Mouse (Mus musculus) testis, adult 2 months (tissue): ENCODE data around the gene Cdh18. TPM values are rescaled to one million over a fixed set of nuclear protein-coding genes. Genes with fewer than 3 reads are reported as not detected.
"Not testable (repeated sequence)": the region's sequence is repeated elsewhere in the genome, so short reads cannot be mapped to it uniquely, and the experiment has no call there.

Experiments used
- H3K27ac ChIP-seq: fragments of 200-500 bp; 2 replicates; pipeline ENCODE4 v1.5.1; 2012; ENCODE audit warnings: low read depth, low read length; ENCODE audit not compliant: control insufficient read depth, insufficient read depth
- H3K27me3 ChIP-seq: fragments of 200-500 bp; 2 replicates; pipeline ENCODE4 v1.6.1; 2012; ENCODE audit warnings: mild to moderate bottlenecking, low read length, moderate library complexity; ENCODE audit not compliant: control insufficient read depth, insufficient read depth
- H3K36me3 ChIP-seq: fragments of 200-500 bp; 2 replicates; pipeline ENCODE4 v1.6.1; 2012; ENCODE audit warnings: mild to moderate bottlenecking, low read length; ENCODE audit not compliant: control insufficient read depth, insufficient read depth
- H3K4me1 ChIP-seq: fragments of 200-500 bp; 2 replicates; pipeline ENCODE4 v1.6.1; 2012; ENCODE audit warnings: low read length; ENCODE audit not compliant: control insufficient read depth, insufficient read depth
- H3K4me3 ChIP-seq: fragments of 200-500 bp; 2 replicates; pipeline ENCODE4 v1.5.1; 2012; ENCODE audit warnings: low read depth, mild to moderate bottlenecking, low read length, moderate library complexity, mixed read lengths; ENCODE audit not compliant: control insufficient read depth
- CTCF ChIP-seq: fragments of 200-500 bp; IDR thresholded peaks from 2 replicates; pipeline ENCODE4 v1.5.1; 2012; ENCODE audit warnings: low read depth, mild to moderate bottlenecking, inconsistent platforms, low read length, moderate library complexity; ENCODE audit not compliant: control insufficient read depth, insufficient read depth, insufficient replicate concordance
- POLR2A ChIP-seq: fragments of 200-500 bp; IDR thresholded peaks from 2 replicates; pipeline ENCODE4 v1.6.1; 2012; ENCODE audit warnings: low read depth, mild to moderate bottlenecking, inconsistent platforms, low read length, moderate library complexity; ENCODE audit not compliant: control insufficient read depth
- polyA plus RNA-seq: library from polyadenylated mRNA; depleted of rRNA; stranded (reverse); fragments of >200 nt; gene quantifications from 2 replicates; pipeline ENCODE4 v1.2.3, GENCODE M21; 2012

The Cdh18 gene
- polyA plus RNA-seq, 1 experiment: 1.5 TPM

- no peak overlapping the region for H3K4me3 ChIP-seq
- no peaks in the 10 kb centered on the region for H3K4me1 ChIP-seq
- TF ChIP-seq POLR2A: no peak
- no peak for TF ChIP-seq CTCF
- H3K36me3 ChIP-seq: no peaks in the 10 kb centered on the region
- H3K27ac ChIP-seq: no peak overlapping the region
- no peaks in the 10 kb centered on the region for H3K27me3 ChIP-seq
Observed at GRCm38 (mm10) chr15:22726574-22726973, 177.8 kb downstream of the Cdh18 start.

GRCm38 (mm10) chr15:22733039-22733438, 184.2 kb downstream of the Cdh18 start:
- Histone ChIP-seq H3K36me3 (no peaks in the 10 kb centered on the region), H3K4me3 (no peak overlapping the region), H3K4me1 (no peaks in the 10 kb centered on the region), H3K27me3 (no peaks in the 10 kb centered on the region), H3K27ac (no peak overlapping the region)
- TF ChIP-seq POLR2A (no peak), CTCF (no peak)

GRCm38 (mm10) chr15:22736165-22736564, 187.3 kb downstream of the Cdh18 start:
- H3K4me3 ChIP-seq: no peak overlapping the region
- no peaks in the 10 kb centered on the region for H3K27me3 ChIP-seq
- no peaks in the 10 kb centered on the region for H3K36me3 ChIP-seq
- H3K4me1 ChIP-seq: no peaks in the 10 kb centered on the region
- no peak for TF ChIP-seq POLR2A
- no peak for TF ChIP-seq CTCF
- no peak overlapping the region for H3K27ac ChIP-seq

GRCm38 (mm10) chr15:22761257-22761656, 212.4 kb downstream of the Cdh18 start:
- H3K27ac ChIP-seq, H3K27me3 ChIP-seq, H3K4me1 ChIP-seq, H3K4me3 ChIP-seq, H3K36me3 ChIP-seq: not testable (repeated sequence)

GRCm38 (mm10) chr15:22766591-22766990, 217.8 kb downstream of the Cdh18 start:
- not testable (repeated sequence) for H3K4me3 ChIP-seq, H3K36me3 ChIP-seq, H3K27me3 ChIP-seq, H3K4me1 ChIP-seq, H3K27ac ChIP-seq

- Histone ChIP-seq H3K4me1 (no peaks in the 10 kb centered on the region), H3K4me3 (no peak overlapping the region), H3K27ac (no peak overlapping the region), H3K36me3 (no peaks in the 10 kb centered on the region), H3K27me3 (no peaks in the 10 kb centered on the region)
- TF ChIP-seq CTCF (no peak), POLR2A (no peak)
Observed at GRCm38 (mm10) chr15:22776346-22776745, 227.5 kb downstream of the Cdh18 start.

DNA sequence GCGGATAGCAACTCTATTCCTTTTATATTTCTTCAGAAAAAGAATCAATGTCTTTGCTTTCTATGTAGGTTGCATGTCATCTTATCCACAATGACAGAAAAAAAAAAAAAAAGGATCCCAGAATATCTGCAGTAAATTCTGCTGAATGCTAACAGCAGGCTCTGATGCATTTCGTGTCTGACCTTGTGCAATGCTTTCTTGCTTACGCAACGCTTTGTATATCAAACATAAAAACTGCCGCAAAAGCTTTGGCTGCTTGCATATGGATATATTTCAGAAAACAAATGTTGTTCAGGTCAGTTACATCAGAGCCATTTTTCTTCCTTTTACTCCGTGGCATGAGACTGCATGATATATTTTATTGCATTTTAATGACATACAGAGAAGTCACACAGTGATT, 240.9 kb downstream of the Cdh18 start:
- Histone ChIP-seq H3K4me1 (no peaks in the 10 kb centered on the region), H3K27ac (no peak overlapping the region), H3K4me3 (no peak overlapping the region), H3K27me3 (no peaks in the 10 kb centered on the region), H3K36me3 (no peaks in the 10 kb centered on the region)
- no peak for TF ChIP-seq POLR2A
- TF ChIP-seq CTCF: no peak

- H3K4me1 ChIP-seq: no peaks in the 10 kb centered on the region
- no peak overlapping the region for H3K4me3 ChIP-seq
- H3K27me3 ChIP-seq: no peaks in the 10 kb centered on the region
- no peak overlapping the region for H3K27ac ChIP-seq
- no peaks in the 10 kb centered on the region for H3K36me3 ChIP-seq
- TF ChIP-seq CTCF (no peak), POLR2A (no peak)
Observed at GRCm38 (mm10) chr15:22791791-22792190, 243.0 kb downstream of the Cdh18 start.

DNA sequence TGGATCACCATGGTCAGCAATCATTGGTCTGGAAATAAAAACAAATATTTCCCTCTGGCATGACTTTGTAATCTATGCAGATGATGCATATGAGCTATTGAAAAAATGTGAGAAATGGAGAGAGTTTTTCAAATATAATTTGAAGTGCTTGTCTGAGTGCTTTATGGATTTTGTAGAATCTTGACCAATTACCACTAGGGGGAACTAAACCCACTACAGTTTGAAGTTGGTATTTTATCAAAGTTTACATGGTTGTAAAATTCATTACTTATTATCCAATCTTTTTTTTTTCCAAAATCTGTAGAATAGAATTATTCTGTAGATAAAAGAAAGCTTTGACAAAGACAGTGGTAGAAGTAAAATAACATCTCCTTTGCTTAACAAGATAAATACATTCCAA, 284.3 kb downstream of the Cdh18 start:
- no peaks in the 10 kb centered on the region for H3K27me3 ChIP-seq
- no peak overlapping the region for H3K4me3 ChIP-seq
- H3K36me3 ChIP-seq: no peaks in the 10 kb centered on the region
- no peaks in the 10 kb centered on the region for H3K4me1 ChIP-seq
- no peak overlapping the region for H3K27ac ChIP-seq
- TF ChIP-seq CTCF (no peak), POLR2A (no peak)
